Mouse (Mus musculus): ENCODE data around the gene Inha.

The Inha gene

DNA sequence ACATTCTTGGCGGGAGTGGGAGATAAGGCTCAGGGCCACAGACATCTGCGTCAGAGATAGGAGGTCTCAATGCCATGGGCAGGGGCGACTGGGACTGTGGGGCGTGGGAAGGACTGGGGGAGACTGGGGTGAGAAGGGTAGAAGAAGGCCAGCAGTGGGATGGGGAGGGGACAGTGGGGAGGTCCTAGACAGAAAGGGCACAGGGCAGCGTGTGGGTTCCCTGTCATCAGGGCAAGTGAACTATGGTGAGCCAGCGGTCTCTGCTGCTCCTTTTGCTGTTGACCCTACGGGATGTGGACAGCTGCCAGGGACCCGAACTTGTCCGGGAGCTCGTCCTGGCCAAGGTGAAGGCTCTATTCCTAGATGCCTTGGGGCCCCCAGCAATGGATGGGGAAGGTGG lies at the start of gene Inha:
TSS of gene Inha (plus strand) at position 72 of the 400 bp plus-strand sequence.
- no peak for DNase-seq (ENCODE audit: low read depth)

DNA sequence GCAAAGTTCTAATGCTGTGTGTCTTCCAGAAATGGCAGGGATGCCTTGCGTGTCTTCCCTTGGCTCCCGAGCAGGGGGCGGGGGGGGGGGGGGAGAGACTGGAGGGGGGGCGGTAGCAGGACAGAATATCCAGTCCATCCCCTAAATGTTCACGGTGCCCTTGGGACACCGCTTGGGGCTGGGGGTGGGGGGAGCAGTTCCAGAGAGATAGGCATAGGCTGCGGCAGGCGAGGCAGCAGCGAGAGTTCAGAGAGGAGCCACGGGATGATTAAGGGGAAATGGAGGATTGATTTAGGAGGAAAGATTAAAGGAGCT lies 49.2 kb upstream of the Inha start:
- DNase-seq (ENCODE audit: low read depth), result no peak

DNA sequence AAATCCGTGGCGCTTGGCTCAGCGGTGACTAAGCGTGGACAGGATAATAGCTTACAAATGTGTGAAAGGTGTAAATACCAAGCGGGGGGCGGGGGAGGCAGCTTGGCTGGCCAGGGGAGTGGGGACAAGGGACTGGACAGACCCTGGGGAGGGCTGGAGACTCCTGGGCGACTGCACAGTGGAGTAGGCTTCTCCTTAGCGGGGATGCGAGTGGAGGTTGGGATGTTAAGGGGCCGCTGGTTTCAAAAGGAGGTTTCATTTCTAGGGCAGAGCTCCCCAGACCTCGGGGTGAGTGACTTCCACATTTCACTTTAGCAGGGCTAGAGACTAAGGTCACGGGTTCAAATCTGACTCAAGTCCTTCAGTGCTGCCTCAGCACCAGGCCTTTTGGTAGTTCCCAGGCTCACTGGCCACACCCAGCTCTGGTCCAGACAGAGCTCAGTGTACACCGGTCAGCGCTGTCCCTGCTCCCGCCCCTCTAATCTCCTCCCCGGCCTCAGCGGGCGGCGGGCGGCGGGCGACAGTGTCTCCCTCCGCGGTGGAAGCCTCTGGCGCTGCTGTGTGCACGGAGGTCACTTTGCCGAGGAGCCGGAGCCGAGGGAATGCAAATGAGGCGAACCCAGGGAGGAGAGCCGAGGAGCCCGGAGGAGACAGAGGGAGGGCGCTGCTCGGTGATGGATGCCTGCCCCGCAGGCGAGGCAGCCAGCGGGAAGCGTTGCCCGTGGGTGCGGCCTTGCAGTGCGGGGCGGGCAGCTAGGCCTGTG lies 48.7 kb upstream of the Inha start:
- DNase-seq (ENCODE audit: low read depth), result no peak

DNA sequence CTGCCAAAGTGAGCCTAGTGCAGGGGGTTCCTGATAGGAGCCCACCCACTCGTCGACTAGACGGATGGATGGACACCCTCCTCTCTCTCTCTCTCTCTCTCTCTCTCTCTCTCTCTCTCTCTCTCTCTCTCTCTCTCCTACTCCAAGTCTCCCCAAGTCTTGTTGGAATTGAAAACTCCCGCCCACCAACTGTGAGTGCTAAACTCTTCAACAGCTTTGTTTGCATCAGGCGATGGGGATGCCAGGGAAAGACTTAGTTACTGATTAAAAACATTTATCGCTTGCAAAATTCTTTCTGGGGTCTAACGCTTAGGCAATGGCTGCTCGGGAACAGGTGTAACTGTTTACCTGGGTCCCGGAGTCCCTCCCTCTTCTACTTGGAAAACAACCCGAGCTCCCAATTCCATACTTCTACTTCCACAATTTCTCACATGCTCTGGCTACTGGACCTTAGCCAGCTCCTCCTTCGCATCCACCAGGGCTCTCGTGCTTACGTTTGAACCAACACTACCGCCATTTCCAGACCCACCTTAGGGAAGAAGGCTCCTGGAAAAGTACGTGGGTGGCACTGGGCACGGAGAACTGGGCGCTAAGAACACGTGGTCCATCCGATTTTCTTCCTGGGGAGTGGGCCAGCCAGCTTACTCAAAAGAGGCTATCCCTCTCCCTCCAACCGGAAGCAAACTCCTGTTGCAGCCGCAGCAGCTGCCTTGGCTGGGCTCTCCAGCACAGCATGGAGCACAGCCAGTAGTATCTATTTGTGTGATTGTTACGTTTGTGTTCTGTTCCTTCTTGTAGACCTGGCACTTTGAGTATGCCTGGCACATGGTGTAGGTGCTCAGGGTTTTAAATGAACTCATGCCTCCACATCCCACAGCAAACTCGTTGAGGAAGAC lies 47.8 kb upstream of the Inha start:
- no peak for DNase-seq (ENCODE audit: low read depth)

DNA sequence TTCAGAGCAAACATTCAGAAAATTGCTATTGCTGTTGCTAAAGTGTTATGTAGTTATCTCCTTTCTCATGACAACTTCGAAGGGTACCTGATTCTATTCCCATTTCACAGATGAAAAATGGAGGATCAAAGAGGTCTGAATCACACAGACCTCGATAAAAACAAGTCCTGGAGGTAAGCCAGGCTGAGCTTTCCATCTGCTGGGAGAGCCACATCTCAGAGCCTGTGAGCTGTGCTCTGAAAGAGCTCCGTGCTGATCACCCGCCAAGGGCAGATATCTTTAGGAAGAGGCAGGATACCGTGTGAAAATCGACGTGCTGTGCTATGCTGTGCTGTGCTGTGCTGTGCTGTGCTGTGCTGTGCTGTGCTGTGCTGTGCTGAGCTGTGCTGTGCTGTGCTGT lies 46.6 kb upstream of the Inha start:
- no peak for DNase-seq (ENCODE audit: low read depth)

DNA sequence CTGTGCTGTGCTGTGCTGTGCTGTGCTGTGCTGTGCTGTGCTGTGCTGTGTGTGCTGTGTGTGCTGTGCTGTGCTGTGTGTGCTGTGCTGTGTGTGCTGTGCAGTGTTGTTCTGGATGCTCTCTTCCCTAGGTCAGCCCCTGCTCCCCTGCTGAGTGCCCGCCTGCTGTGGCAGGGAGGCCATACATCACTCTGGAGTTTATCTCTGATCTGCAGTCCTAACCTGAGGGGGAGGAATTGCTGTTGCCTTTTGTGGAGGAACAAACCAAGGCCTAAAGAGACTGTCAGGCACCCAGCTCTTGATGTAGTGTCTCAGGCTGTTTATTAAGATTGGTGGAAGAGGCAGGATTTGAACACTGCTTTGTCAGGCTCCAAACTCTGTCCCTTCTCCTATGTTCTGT lies 44.2 kb upstream of the Inha start:
- DNase-seq (ENCODE audit: low read depth), result no peak

DNA sequence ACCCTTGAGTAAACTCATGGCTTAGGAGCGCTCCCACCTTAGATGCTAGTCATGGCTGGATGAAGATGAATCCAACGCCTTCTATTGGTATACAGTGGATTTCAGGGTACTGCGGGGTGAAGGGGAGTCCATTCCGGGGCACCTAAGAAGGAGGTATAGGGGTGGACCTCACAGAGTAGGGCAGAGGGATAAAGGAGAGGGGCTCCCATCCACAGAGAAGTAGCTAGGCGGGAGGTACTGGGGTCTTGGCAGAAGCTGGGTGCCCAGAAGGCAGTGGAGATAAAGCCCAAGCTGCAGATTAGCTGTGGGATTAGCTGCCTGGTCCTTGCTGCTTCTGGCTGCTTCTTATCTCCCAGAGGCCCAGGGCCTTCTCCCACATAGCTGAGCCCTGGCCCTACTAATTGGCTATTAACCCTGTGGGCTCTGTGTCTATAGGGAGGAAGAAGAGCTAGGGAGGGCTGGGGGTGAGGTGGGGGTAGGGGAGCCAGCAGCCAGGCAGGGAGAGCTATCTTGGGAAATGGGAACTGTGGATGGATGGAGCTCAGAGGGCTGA lies 43.1 kb upstream of the Inha start:
- no peak for DNase-seq (ENCODE audit: low read depth)

DNA sequence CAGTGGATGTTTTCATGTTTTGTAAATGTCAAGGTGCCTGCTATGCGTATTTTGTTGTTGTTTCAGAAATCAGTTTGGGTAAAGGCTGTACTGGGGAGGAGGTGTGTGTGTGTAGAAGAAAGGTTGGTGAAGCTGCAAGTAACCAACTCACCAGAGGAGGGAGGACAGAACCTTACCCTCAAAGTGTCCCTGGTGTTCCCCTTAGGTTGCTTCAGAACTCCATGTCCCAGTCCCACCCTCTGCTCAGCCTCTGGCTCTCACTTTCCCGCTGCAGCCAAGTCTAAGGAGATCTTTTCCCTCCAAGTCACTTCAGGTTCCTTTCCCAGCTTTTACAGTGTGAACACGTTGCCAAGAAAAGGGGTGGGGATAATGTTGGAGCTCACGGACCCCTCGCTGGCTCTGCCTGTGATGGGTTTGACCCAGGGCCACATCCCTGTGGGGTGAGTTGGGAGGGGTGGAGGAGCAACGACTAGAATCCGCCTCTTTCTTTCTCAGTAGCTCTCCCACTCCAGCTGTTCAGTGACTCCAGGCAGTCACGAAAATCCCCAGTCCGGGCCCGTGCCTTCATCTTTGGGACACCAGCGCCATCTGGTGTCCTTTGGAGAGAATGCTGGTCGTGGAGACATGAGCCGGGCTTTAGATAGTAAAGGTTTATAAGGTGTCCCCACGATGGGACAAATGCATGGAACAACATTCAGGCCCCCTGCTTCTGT lies 39.5 kb upstream of the Inha start:
- peak; percentile 86 for DNase-seq (ENCODE audit: low read depth)

DNA sequence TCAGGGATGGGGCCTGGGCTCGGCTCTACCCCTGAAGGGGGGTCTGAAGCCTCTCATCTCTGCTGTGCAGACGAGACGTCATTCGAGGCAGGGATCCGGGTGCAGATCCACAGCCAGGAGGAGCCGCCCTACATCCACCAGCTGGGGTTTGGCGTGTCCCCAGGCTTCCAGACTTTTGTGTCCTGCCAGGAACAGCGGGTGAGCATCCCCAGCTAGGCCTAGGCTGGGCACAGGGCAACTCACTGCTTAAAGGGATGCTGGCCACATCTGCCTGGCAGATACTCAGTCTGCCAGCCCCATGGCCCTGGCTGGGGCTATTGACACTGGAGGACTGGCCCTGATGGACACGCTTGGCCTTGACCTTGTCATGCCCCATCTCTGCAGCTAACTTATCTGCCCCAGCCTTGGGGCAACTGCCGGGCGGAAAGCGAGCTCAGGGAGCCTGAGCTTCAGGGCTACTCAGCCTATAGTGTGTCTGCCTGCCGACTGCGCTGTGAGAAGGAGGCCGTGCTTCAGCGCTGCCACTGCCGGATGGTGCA lies 37.5 kb upstream of the Inha start:
- no peak for DNase-seq (ENCODE audit: low read depth)

DNA sequence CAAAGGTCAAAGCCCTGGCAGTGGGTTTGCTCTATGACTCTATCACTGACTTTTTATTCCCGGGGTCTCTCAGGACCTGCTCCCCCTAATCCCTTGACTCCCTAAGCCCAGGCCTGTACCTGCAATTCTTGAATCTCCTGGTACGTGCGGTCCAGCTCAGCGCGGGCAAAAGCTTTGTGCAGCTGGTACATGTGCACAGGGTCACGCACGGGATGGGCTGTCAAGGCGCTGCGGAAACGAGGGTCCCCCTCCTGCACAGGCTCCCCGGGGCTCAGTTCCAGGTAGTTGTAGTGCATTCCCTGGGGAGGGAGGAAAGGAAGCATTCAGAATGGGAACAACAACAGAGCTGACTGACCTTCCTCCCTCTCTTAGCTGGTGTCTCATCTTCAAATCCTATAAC lies 30.4 kb upstream of the Inha start:
- no peak for DNase-seq (ENCODE audit: low read depth)

DNA sequence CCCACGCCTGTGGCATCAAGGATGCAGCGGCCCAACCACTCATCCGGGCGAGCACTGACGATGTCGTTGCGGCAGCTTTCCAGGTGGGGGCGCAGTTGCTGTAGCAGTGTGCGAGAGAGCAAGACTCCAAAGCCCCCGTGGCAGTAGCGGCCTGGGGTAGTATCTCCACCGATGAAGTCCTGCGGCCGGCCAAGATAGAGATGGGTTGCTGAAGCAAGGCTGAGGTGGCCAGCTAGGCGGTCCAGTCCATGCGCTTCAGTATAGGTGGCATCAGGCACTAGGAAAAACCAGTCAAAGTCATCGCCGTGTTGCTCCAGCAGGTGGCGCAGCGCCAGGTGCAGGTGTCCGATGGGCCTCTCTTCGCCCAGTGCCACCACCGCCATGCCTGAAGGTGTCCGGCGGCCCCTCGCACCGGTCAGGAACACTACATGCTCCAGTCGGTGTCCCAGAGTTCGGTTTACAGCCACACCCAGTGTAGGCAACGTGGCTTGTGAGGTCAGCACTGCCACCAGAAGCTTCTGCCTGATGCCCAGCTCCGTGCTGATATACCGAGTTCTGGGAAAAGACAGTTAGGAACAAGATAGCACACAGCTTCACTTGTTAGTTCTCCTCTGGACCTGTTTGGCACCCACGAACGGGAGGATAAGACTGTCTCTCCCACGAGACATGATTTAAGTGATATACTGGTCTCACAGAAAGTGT lies 29.5 kb upstream of the Inha start:
- DNase-seq (ENCODE audit: low read depth), result peak; percentile 91

DNA sequence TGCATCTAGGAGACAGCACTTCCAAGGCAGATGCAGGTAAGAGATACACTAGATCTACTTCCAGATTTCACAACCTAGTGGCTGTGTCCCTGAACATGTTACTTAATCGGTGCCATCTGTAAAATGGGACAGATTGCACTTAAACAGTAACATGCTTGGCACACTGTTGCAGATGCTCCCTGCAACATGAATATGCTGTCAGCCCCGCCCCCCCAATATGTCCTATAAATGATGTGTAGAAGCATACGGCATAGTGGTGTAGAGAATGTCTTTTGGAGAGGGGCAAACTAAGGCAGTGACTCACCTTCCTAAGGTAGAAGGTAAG lies 28.9 kb upstream of the Inha start:
- DNase-seq (ENCODE audit: low read depth), result peak; percentile 66

DNA sequence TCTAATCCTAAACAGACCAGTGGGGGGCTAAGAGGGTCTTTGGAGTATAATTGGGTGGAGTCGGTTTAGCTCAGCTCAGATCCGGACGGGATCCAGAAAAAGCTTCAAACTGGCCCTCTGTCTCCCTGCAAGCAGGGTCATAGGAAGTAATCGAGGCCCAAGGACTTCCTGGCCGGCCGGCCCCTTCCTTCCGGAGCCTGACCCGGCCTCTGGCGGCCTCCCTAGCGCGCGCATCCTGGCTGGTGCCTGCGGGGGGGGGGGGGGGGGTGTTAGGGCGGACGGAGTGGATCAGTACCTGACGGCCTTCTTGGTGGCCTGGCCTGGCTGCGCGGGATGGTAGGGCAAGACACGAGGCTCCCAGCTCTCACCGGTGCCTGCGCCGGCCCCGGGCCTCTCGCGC lies 28.4 kb upstream of the Inha start:
- no peak for DNase-seq (ENCODE audit: low read depth)

DNA sequence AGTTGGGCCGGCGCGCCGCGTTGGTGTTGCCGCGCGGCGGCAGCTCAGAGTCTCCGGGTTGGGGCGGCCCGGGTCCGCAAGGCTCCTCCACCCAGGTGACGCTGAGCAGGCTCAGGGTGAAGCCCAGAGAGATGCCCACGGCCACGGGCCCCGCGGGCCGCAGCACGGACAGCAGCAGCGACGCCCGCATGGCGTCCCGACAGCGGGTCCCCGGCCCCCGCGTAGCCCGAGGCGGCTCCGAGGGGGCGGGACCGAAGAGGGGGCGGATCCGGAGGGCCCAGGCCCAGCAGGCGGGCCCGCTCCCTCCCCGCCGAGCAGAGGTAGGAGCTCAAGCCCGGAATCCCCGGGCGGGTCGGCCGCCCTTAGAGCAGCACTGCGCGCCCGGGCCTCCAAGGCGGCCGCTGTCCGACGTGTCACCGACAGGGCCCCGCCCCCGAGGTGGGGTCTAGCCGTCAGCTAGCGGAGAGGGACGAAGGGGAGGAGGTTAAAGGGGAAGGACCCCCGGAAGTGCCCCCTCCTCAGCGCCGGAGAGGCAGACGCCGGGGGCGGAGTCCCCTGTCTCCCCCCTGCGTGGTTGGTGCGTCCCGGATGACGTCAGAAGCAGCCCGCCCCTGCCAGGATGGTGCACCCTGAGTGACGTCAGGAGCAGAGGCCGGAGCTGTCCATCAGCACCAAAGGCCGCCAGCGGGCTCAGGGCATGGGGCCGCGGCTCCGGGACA lies 27.8 kb upstream of the Inha start, which contains the start of the genes Chpf and Tmem198:
TSS of gene Chpf (minus strand) at position 392 of the 719 bp plus-strand sequence.
TSS of gene Tmem198 (plus strand) at position 617 of the 719 bp plus-strand sequence.
- peak; percentile 96 for DNase-seq (ENCODE audit: low read depth)

DNA sequence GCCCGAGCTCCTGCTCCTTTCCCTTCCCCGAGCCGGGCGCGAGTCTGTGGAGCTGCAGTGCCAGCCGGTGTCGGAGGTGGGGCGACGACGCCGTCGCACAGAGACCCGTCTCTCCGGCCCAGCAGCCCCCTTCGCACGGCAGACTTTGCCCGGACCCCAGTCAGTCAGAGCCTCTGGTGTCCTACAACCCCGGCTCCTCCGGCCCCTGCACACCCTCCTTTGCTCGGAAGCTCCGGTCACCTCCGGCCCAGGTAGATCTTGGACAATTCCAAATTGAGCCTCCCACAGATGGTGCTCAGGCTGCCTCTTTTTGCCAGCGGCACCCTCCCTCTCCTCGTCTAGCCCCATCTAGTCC lies 27.3 kb upstream of the Inha start:
- DNase-seq (ENCODE audit: low read depth), result no peak

DNA sequence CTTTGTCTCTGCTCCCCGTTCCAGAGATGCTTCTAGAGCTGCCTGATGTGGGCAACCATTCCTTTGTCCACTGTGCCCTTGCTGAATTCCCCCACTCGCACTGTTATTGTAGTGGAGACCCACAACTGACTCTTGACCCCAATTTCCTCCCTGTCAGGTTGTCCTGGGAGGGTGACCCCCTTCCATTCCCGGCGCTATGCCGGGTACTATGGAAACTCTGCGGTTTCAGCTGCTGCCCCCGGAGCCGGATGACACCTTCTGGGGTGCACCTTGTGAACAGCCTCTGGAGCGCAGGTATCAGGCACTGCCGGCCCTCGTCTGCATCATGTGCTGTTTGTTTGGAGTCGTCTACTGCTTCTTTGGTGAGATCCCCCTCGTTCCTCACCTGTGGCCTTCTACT lies 26.8 kb upstream of the Inha start:
- no peak for DNase-seq (ENCODE audit: low read depth)

DNA sequence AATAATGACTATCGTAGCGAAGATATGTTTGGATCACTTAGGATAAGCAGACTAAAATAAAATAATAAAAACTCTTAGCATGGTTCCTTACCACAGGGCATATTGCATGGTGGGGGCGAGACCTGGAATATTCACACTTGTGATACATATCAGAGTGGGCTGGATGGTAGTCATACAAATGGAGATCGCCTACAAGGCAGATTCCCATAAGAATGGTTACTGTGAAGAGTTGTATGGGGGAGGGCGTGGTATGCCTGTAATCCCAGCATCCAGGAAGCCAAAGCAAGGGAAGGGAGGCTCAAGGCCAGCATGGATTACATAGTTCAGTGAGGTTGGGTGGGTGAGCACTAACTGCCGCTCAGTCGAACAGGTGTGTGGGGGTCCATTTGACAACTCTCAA lies 26.1 kb upstream of the Inha start:
- no peak for DNase-seq (ENCODE audit: low read depth)

DNA sequence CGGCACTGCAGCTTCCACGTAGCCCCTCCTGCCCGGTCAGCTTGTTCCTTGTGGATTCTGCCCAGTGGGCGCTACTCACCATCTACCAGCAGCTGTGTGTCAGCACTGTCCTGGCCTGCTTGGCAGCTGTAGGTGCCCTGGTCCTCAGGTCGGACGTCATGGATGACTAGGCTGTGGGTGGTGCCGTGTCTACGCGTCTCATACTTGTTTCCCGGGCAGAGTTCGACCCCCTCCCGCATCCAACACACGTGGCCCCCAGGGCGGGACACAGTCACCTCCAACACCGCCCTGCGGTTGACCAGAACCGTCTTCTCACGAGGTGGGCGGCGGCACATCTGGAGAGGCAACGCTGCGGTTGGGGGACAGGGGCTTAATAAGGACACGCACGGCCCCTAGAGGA lies 20.3 kb upstream of the Inha start:
- DNase-seq (ENCODE audit: low read depth), result peak; percentile 39

DNA sequence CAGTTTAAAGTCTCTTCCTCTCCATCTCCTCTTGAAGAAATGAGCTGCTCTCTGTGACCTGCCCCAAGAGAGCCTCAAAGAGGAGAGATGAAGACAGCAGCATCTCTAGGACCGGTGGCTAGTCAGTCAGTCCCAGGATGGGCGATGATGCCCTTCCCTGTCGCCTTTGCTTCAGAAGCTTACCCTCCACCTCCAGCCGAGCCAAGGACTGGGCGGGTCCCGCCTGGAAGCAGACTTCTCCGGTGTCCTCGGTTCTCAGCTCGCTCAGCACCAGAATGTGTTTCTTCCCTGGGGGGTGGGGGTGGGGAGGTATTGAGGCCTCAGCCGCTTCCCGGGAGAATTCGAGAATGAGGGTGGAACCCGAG lies 19.9 kb upstream of the Inha start:
- no peak for DNase-seq (ENCODE audit: low read depth)

DNA sequence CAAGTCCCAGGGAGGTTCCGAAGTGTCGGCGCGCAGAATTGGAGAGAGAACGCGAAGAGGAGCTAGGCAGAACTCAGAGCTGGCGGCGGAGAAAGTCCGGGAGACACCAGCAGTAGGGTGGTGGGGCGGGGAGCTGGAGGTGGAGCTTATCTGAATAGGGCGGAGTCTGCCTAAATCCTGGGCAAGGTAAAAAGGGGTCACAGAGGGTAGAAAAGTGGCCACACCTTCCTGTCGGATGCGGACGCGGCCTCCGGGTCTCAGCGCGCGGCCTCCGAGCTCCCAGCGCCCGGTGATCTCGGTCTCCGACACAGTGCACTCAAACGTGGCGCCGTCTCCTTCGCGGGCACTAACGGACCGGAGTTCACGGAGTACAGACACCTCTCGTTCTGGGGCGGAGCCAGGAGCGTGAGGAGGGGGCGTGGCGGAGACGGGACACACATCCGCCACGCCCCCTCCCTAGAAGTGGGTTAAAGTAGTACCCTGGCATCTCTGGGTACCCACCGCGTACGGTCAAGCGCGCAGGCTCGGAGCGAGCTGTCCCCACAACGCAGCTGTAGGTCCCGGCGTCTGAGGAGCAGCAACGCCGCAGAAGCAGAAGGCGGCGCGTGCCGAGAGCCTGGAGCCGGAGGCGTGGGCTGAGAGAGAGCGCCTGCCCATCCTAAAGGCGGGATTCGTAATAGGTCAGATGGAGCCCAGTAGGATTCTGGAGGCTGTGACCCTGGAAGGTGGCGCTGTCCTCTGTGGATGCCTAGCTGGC lies 19.3 kb upstream of the Inha start:
- peak; percentile 87 for DNase-seq (ENCODE audit: low read depth)

Measured in induced T-regulatory cell, adult 2 months (primary cell).